Mouse (Mus musculus): Measurements from ENCODE around the gene Pik3r2. TPM values are rescaled to one million over a fixed set of nuclear protein-coding genes. Genes with fewer than 3 reads are reported as not detected.

Pik3r2 gene
- polyA plus RNA-seq, 1 experiment from 2014 or later: 72.7 TPM

Small RNA genes within 50 kb of the gene (microRNA-seq; reads per million reads assigned to microRNA genes)
- not detected for gene Mir7240

Other genes with a start within 250 kb of the Pik3r2 start
- 309 and 314 TPM in 2 replicates for gene Fkbp8, start 249.0 kb downstream of the Pik3r2 start, polyA plus RNA-seq (2016; fragmentation: Nextera tagmentation; extraction: Ambion mirVana)
- 45.6 and 50.8 TPM in 2 replicates for gene Kxd1, start 248.8 kb downstream of the Pik3r2 start, polyA plus RNA-seq (2016; fragmentation: Nextera tagmentation; extraction: Ambion mirVana)
- 18.8 and 19.9 TPM in 2 replicates for gene Ell, start 237.3 kb downstream of the Pik3r2 start, polyA plus RNA-seq (2016; fragmentation: Nextera tagmentation; extraction: Ambion mirVana)
- 101 and 107 TPM in 2 replicates for gene Isyna1, start 182.3 kb downstream of the Pik3r2 start, polyA plus RNA-seq (2016; fragmentation: Nextera tagmentation; extraction: Ambion mirVana)
- gene Ssbp4, start 167.8 kb downstream of the Pik3r2 start, polyA plus RNA-seq (2016; fragmentation: Nextera tagmentation; extraction: Ambion mirVana): 97.4 and 106 TPM in 2 replicates
- gene Lrrc25, start 160.6 kb downstream of the Pik3r2 start, polyA plus RNA-seq (2016; fragmentation: Nextera tagmentation; extraction: Ambion mirVana): 0.31 and 0.45 TPM in 2 replicates
- gene Gdf15, start 144.3 kb downstream of the Pik3r2 start, polyA plus RNA-seq (2016; fragmentation: Nextera tagmentation; extraction: Ambion mirVana): 0.14 TPM in 1 of 2 replicates, not detected in the other
- gene Pgpep1, start 116.3 kb downstream of the Pik3r2 start, polyA plus RNA-seq (2016; fragmentation: Nextera tagmentation; extraction: Ambion mirVana): 69.3 and 70.4 TPM in 2 replicates
- gene Lsm4, start 103.5 kb downstream of the Pik3r2 start, polyA plus RNA-seq (2016; fragmentation: Nextera tagmentation; extraction: Ambion mirVana): 259 and 275 TPM in 2 replicates
- gene Jund, start 77.8 kb downstream of the Pik3r2 start, polyA plus RNA-seq (2016; fragmentation: Nextera tagmentation; extraction: Ambion mirVana): 153 and 165 TPM in 2 replicates
- 0.04 and 0.10 TPM in 2 replicates for gene Iqcn, start 73.3 kb downstream of the Pik3r2 start, polyA plus RNA-seq (2016; fragmentation: Nextera tagmentation; extraction: Ambion mirVana)
- gene Gm3336, start 58.2 kb downstream of the Pik3r2 start, polyA plus RNA-seq (2016; fragmentation: Nextera tagmentation; extraction: Ambion mirVana): not detected in 2 replicates
- gene Pde4c, start 53.0 kb downstream of the Pik3r2 start, polyA plus RNA-seq (2016; fragmentation: Nextera tagmentation; extraction: Ambion mirVana): 0.14 and 0.17 TPM in 2 replicates
- 87.8 and 95.4 TPM in 2 replicates for gene Rab3a, start 22.0 kb downstream of the Pik3r2 start, polyA plus RNA-seq (2016; fragmentation: Nextera tagmentation; extraction: Ambion mirVana)
- 33.2 and 34.5 TPM in 2 replicates for gene Mpv17l2, start 15.8 kb downstream of the Pik3r2 start, polyA plus RNA-seq (2016; fragmentation: Nextera tagmentation; extraction: Ambion mirVana)
- gene Mast3, start 28.3 kb upstream of the Pik3r2 start, polyA plus RNA-seq (2016; fragmentation: Nextera tagmentation; extraction: Ambion mirVana): 14.5 and 16.8 TPM in 2 replicates
- not detected in 2 replicates for gene Il12rb1, start 31.7 kb upstream of the Pik3r2 start, polyA plus RNA-seq (2016; fragmentation: Nextera tagmentation; extraction: Ambion mirVana)
- 5.6 and 8.2 TPM in 2 replicates for gene Arrdc2, start 63.0 kb upstream of the Pik3r2 start, polyA plus RNA-seq (2016; fragmentation: Nextera tagmentation; extraction: Ambion mirVana)
- gene Kcnn1, start 86.5 kb upstream of the Pik3r2 start, polyA plus RNA-seq (2016; fragmentation: Nextera tagmentation; extraction: Ambion mirVana): 14.4 and 16.3 TPM in 2 replicates
- 154 and 159 TPM in 2 replicates for gene Ccdc124, start 97.2 kb upstream of the Pik3r2 start, polyA plus RNA-seq (2016; fragmentation: Nextera tagmentation; extraction: Ambion mirVana)
- gene Slc5a5, start 116.0 kb upstream of the Pik3r2 start, polyA plus RNA-seq (2016; fragmentation: Nextera tagmentation; extraction: Ambion mirVana): 0.49 and 0.67 TPM in 2 replicates
- gene Rpl18a, start 120.7 kb upstream of the Pik3r2 start, polyA plus RNA-seq (2016; fragmentation: Nextera tagmentation; extraction: Ambion mirVana): 2,624 and 2,770 TPM in 2 replicates
- gene Map1s, start 129.2 kb upstream of the Pik3r2 start, polyA plus RNA-seq (2016; fragmentation: Nextera tagmentation; extraction: Ambion mirVana): 61.4 and 61.6 TPM in 2 replicates

All from forebrain, embryonic 12.5 days (tissue).